Mouse (Mus musculus) liver, embryonic 14.5 days (tissue): ENCODE results near the gene BC005624.

ENCODE experiments used
- CTCF ChIP-seq: IDR thresholded peaks from 2 replicates; pipeline ENCODE4 v1.5.1; 2016; ENCODE audit warnings: antibody characterized with exemption, low read depth, control low read depth
- EP300 ChIP-seq: IDR thresholded peaks from 2 replicates; pipeline ENCODE4 v1.6.1; 2016; ENCODE audit warnings: antibody characterized with exemption, low read depth

DNA sequence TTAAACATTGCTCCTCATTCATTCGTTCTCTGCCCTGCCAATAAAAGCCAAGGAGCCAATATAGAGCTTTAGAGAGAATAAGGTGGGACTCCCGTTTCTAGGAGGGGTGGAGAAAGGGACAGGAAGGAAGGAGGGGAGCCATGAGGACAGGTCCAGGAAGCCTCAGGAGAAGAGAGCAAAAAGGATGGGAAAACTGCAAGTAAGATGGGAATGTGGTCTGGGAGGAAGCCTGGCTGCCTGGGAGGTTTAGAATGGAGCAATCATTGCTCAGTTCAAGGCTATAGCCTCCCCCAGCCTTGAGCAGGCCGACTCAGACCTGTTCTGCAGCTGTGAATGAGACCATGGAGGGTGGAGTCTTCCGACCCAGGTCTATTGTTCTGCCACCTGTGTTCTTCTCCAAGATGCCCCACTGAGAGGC lies 43.4 kb downstream of the BC005624 start:
- TF ChIP-seq CTCF (no peak), EP300 (no peak)
